Mouse (Mus musculus): ENCODE results near the gene Rps6ka1. TPM values are rescaled to one million over a fixed set of nuclear protein-coding genes. Genes with fewer than 3 reads are reported as not detected.

Rps6ka1 gene
- polyA plus RNA-seq, 1 experiment from 2014 or later, result 47.6 TPM

Other genes with a start within 250 kb of the Rps6ka1 start
- gene Zdhhc18, start 237.6 kb downstream of the Rps6ka1 start, polyA plus RNA-seq (2014; fragmentation: Nextera tagmentation; extraction: Ambion mirVana), result 2.7 and 4.9 TPM in 2 replicates
- 13.2 and 16.8 TPM in 2 replicates for gene Pigv, start 215.2 kb downstream of the Rps6ka1 start, polyA plus RNA-seq (2014; fragmentation: Nextera tagmentation; extraction: Ambion mirVana)
- 46.2 and 50.3 TPM in 2 replicates for gene Arid1a, start 131.0 kb downstream of the Rps6ka1 start, polyA plus RNA-seq (2014; fragmentation: Nextera tagmentation; extraction: Ambion mirVana)
- gene Hmgn2, start 80.9 kb upstream of the Rps6ka1 start, polyA plus RNA-seq (2014; fragmentation: Nextera tagmentation; extraction: Ambion mirVana), result 3,322 and 3,460 TPM in 2 replicates
- gene Dhdds, start 113.1 kb upstream of the Rps6ka1 start, polyA plus RNA-seq (2014; fragmentation: Nextera tagmentation; extraction: Ambion mirVana), result 41.9 and 43.4 TPM in 2 replicates
- gene Lin28a, start 131.0 kb upstream of the Rps6ka1 start, polyA plus RNA-seq (2014; fragmentation: Nextera tagmentation; extraction: Ambion mirVana), result 1.4 and 2.3 TPM in 2 replicates
- not detected in 2 replicates for gene Zfp683, start 166.0 kb upstream of the Rps6ka1 start, polyA plus RNA-seq (2014; fragmentation: Nextera tagmentation; extraction: Ambion mirVana)
- gene Crybg2, start 173.0 kb upstream of the Rps6ka1 start, polyA plus RNA-seq (2014; fragmentation: Nextera tagmentation; extraction: Ambion mirVana), result 3.7 and 4.4 TPM in 2 replicates
- 5.1 and 6.2 TPM in 2 replicates for gene Cd52, start 207.3 kb upstream of the Rps6ka1 start, polyA plus RNA-seq (2014; fragmentation: Nextera tagmentation; extraction: Ambion mirVana)
- 5.7 and 6.0 TPM in 2 replicates for gene Ubxn11, start 214.8 kb upstream of the Rps6ka1 start, polyA plus RNA-seq (2014; fragmentation: Nextera tagmentation; extraction: Ambion mirVana)
- 314 and 345 TPM in 2 replicates for gene Sh3bgrl3, start 241.0 kb upstream of the Rps6ka1 start, polyA plus RNA-seq (2014; fragmentation: Nextera tagmentation; extraction: Ambion mirVana)

Data from limb, embryonic 11.5 days (tissue).